Mouse (Mus musculus): ENCODE results near the gene A3galt2. TPM values are rescaled to one million over a fixed set of nuclear protein-coding genes. Genes with fewer than 3 reads are reported as not detected.

A3galt2 gene
- 0.09 TPM in 2 replicates for polyA plus RNA-seq (2015; fragmentation: Nextera tagmentation; extraction: Ambion mirVana)

- no peak within 1 kb of the TSS for H3K4me2 ChIP-seq
- H3K4me3 ChIP-seq = no peak within 1 kb of the TSS
- no peaks in the 10 kb centered on the region for H3K27me3 ChIP-seq (replicated peaks)
- H3K9ac ChIP-seq = no peak within 1 kb of the TSS
- H3K27ac ChIP-seq (replicated peaks) = no peak within 1 kb of the TSS
- H3K36me3 ChIP-seq = peaks cover 48% of the 10 kb centered on the region
- no peaks in the 10 kb centered on the region for H3K9me3 ChIP-seq
- peaks cover 14% of the 10 kb centered on the region for H3K4me1 ChIP-seq
- WGBS = 61% methylated on average over 3 of the region's 3 CpGs
- ATAC-seq (ENCODE audit: extremely low read depth, insufficient number of reproducible peaks, low FRiP score, low TSS enrichment) = no peak
Observed at GRCm38 (mm10) chr4:128755064-128755463, at the start of gene A3galt2. Gene A3galt2, plus strand, starts transcription at chr4:128755364.

GRCm38 (mm10) chr4:128706626-128707025 is 48.5 kb upstream of the A3galt2 start:
- Histone ChIP-seq H3K36me3 (no peaks in the 10 kb centered on the region), H3K4me1 (peaks cover 21% of the 10 kb centered on the region), H3K9me3 (no peaks in the 10 kb centered on the region), H3K27me3 (replicated peaks) (peaks cover 77% of the 10 kb centered on the region), H3K9ac (peak overlapping the region; percentile 58; the same call in 1 of the 2 replicates), H3K4me3 (no peak overlapping the region), H3K4me2 (peak overlapping the region; percentile 0; the same call in 1 of the 2 replicates), H3K27ac (replicated peaks) (no peak overlapping the region)
- ATAC-seq (ENCODE audit: extremely low read depth, insufficient number of reproducible peaks, low FRiP score, low TSS enrichment) = peak; percentile 27; the same call in 1 of the 2 replicates
- 4% methylated on average over 9 of the region's 9 CpGs for WGBS

GRCm38 (mm10) chr4:128707384-128707783 is 47.8 kb upstream of the A3galt2 start:
- Histone ChIP-seq H3K4me2 (no peak overlapping the region; the same call in 1 of the 2 replicates), H3K9ac (no peak overlapping the region), H3K27me3 (replicated peaks) (peaks cover 71% of the 10 kb centered on the region), H3K9me3 (no peaks in the 10 kb centered on the region), H3K4me1 (peaks cover 29% of the 10 kb centered on the region), H3K27ac (replicated peaks) (no peak overlapping the region), H3K4me3 (no peak overlapping the region), H3K36me3 (no peaks in the 10 kb centered on the region)
- no peak for ATAC-seq (ENCODE audit: extremely low read depth, insufficient number of reproducible peaks, low FRiP score, low TSS enrichment)
- 21% methylated on average over 4 of the region's 4 CpGs for WGBS

GRCm38 (mm10) chr4:128709061-128709780 is 45.9 kb upstream of the A3galt2 start:
- WGBS = 59% methylated on average over 15 of the region's 15 CpGs
- Histone ChIP-seq H3K4me3 (no peak overlapping the region), H3K36me3 (no peaks in the 10 kb centered on the region), H3K9ac (no peak overlapping the region), H3K9me3 (no peaks in the 10 kb centered on the region), H3K27ac (replicated peaks) (no peak overlapping the region), H3K4me1 (peaks cover 31% of the 10 kb centered on the region), H3K27me3 (replicated peaks) (peaks cover 57% of the 10 kb centered on the region), H3K4me2 (no peak overlapping the region)
- no peak for ATAC-seq (ENCODE audit: extremely low read depth, insufficient number of reproducible peaks, low FRiP score, low TSS enrichment)

GRCm38 (mm10) chr4:128709781-128710166 is 45.4 kb upstream of the A3galt2 start:
- ATAC-seq (ENCODE audit: extremely low read depth, insufficient number of reproducible peaks, low FRiP score, low TSS enrichment) = no peak
- Histone ChIP-seq H3K9ac (no peak overlapping the region), H3K27me3 (replicated peaks) (peaks cover 51% of the 10 kb centered on the region), H3K4me3 (no peak overlapping the region), H3K4me2 (no peak overlapping the region), H3K9me3 (no peaks in the 10 kb centered on the region), H3K27ac (replicated peaks) (no peak overlapping the region), H3K36me3 (no peaks in the 10 kb centered on the region), H3K4me1 (peaks cover 32% of the 10 kb centered on the region)
- 89% methylated on average over 12 of the region's 12 CpGs for WGBS

- H3K4me2 ChIP-seq = no peak overlapping the region
- H3K36me3 ChIP-seq = no peaks in the 10 kb centered on the region
- ATAC-seq (ENCODE audit: extremely low read depth, insufficient number of reproducible peaks, low FRiP score, low TSS enrichment) = no peak
- peaks cover 46% of the 10 kb centered on the region for H3K27me3 ChIP-seq (replicated peaks)
- WGBS = 72% methylated on average over 6 of the region's 6 CpGs
- H3K9me3 ChIP-seq = no peaks in the 10 kb centered on the region
- no peak overlapping the region for H3K4me3 ChIP-seq
- no peak overlapping the region for H3K9ac ChIP-seq
- no peak overlapping the region for H3K27ac ChIP-seq (replicated peaks)
- H3K4me1 ChIP-seq = peaks cover 37% of the 10 kb centered on the region
Observed at GRCm38 (mm10) chr4:128710286-128710685, 44.9 kb upstream of the A3galt2 start.

GRCm38 (mm10) chr4:128710800-128711199 is 44.4 kb upstream of the A3galt2 start:
- H3K27me3 ChIP-seq (replicated peaks) = peaks cover 43% of the 10 kb centered on the region
- H3K4me1 ChIP-seq = peaks cover 42% of the 10 kb centered on the region
- H3K36me3 ChIP-seq = no peaks in the 10 kb centered on the region
- H3K4me3 ChIP-seq = no peak overlapping the region
- 63% methylated on average over 9 of the region's 9 CpGs for WGBS
- H3K9me3 ChIP-seq = no peaks in the 10 kb centered on the region
- no peak overlapping the region for H3K4me2 ChIP-seq
- ATAC-seq (ENCODE audit: extremely low read depth, insufficient number of reproducible peaks, low FRiP score, low TSS enrichment) = no peak
- H3K27ac ChIP-seq (replicated peaks) = no peak overlapping the region
- H3K9ac ChIP-seq = no peak overlapping the region

GRCm38 (mm10) chr4:128711455-128712135 is 43.6 kb upstream of the A3galt2 start:
- peak overlapping the region; percentile 50 for H3K4me3 ChIP-seq
- 5% methylated on average over 24 of the region's 24 CpGs for WGBS
- peak overlapping the region; percentile 76 for H3K9ac ChIP-seq
- peaks cover 43% of the 10 kb centered on the region for H3K27me3 ChIP-seq (replicated peaks)
- H3K4me2 ChIP-seq = peak overlapping the region; percentile 80
- H3K4me1 ChIP-seq = peaks cover 43% of the 10 kb centered on the region
- H3K27ac ChIP-seq (replicated peaks) = no peak overlapping the region
- peak; percentile 22; the same call in 1 of the 2 replicates for ATAC-seq (ENCODE audit: extremely low read depth, insufficient number of reproducible peaks, low FRiP score, low TSS enrichment)
- no peaks in the 10 kb centered on the region for H3K9me3 ChIP-seq
- H3K36me3 ChIP-seq = no peaks in the 10 kb centered on the region

GRCm38 (mm10) chr4:128712136-128712655 is 43.0 kb upstream of the A3galt2 start:
- 41% methylated on average over 13 of the region's 13 CpGs for WGBS
- H3K9me3 ChIP-seq = no peaks in the 10 kb centered on the region
- peak overlapping the region; percentile 80 for H3K4me2 ChIP-seq
- H3K4me1 ChIP-seq = peaks cover 39% of the 10 kb centered on the region
- no peaks in the 10 kb centered on the region for H3K36me3 ChIP-seq
- peak overlapping the region; percentile 50 for H3K4me3 ChIP-seq
- H3K27ac ChIP-seq (replicated peaks) = no peak overlapping the region
- H3K27me3 ChIP-seq (replicated peaks) = peaks cover 39% of the 10 kb centered on the region
- peak overlapping the region; percentile 76 for H3K9ac ChIP-seq
- ATAC-seq (ENCODE audit: extremely low read depth, insufficient number of reproducible peaks, low FRiP score, low TSS enrichment) = no peak

- peaks cover 32% of the 10 kb centered on the region for H3K27me3 ChIP-seq (replicated peaks)
- no peaks in the 10 kb centered on the region for H3K36me3 ChIP-seq
- ATAC-seq (ENCODE audit: extremely low read depth, insufficient number of reproducible peaks, low FRiP score, low TSS enrichment) = no peak
- no peaks in the 10 kb centered on the region for H3K9me3 ChIP-seq
- H3K27ac ChIP-seq (replicated peaks) = no peak overlapping the region
- H3K4me3 ChIP-seq = no peak overlapping the region
- H3K4me1 ChIP-seq = peaks cover 32% of the 10 kb centered on the region
- 83% methylated on average over 6 of the region's 6 CpGs for WGBS
- H3K9ac ChIP-seq = no peak overlapping the region
- no peak overlapping the region for H3K4me2 ChIP-seq
Observed at GRCm38 (mm10) chr4:128712941-128713340, 42.2 kb upstream of the A3galt2 start.

All from heart, embryonic 13.5 days (tissue).